Mouse (Mus musculus) embryo, embryonic 10.5 days (tissue): Measurements from ENCODE around the gene Cds2.
"Not testable (repeated sequence)": the region's sequence is repeated elsewhere in the genome, so short reads cannot be mapped to it uniquely, and the experiment has no call there.

Experiments
- DNase-seq: peaks from one replicate; pipeline ENCODE4 v3.0.0-alpha.2; 2015; ENCODE audit warnings: low spot score

Cds2 gene

DNA sequence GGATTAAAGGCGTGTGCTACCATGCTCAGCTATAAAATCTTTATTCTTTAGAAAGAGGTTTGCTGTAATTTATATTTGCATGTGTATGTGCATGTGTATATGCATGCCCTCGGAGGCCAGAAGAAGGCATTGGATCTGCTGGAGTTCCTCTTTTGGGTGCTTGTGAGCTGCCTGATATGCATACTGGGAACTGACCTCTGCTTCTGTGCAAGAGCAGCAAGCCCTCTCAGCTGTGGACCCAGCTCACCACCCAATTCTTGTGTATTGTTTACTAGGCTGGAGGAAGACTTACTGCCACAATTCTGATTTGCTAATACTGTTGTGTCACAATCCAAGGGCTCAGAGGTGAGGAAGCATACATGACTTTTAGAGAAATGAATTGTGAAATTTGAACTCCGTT lies 3.1 kb downstream of the Cds2 start:
- no peak for DNase-seq

DNA sequence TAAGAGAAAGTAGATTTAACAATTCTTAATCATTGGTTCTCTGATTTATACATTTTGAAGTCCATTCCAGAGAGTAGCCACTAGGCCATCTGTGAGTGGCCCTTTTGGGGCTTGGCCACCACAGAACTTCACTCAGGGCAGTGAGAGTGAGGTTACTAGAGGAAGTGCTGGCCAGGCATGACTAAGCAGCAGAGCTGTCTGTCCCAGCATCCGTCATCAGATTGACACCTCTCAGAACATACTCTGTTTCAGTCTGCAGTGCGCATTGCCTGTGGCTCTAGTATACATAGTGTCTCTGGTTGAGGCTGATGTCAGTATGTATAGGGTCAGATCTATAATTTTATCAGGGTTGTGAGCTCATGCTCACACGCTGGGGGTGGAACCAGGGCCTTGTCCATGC lies 6.3 kb downstream of the Cds2 start:
- DNase-seq, result no peak

DNA sequence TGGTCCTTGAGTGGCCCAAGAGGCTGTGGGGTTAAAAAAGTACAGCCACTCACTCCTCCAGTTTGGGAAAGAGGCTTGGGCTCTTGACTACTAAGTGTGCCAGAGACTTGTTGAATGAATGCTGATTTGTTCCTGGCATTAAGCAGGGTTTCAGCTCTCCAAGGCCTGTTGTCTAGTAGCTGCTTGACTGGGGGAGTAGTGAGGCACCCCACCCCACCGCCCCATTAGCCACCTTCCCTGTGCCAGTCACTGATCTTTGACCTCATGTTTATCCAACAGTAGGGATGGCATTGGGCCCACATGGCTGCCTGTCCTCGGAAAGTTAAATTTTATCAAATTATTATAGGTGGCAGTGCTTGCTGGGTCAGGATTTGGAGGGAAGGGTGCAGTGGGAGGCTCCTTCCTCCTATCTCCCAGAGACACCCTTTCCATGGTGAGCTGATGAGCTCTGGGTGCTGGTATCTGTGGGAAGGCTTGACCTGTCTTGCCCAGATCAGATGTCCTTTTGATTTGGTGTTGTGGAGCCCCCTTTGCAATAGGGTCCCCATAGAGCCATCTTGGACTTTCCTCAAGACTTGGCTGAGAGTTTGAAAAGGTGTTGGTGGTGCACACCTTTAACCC lies 7.5 kb downstream of the Cds2 start:
- DNase-seq, result no peak

DNA sequence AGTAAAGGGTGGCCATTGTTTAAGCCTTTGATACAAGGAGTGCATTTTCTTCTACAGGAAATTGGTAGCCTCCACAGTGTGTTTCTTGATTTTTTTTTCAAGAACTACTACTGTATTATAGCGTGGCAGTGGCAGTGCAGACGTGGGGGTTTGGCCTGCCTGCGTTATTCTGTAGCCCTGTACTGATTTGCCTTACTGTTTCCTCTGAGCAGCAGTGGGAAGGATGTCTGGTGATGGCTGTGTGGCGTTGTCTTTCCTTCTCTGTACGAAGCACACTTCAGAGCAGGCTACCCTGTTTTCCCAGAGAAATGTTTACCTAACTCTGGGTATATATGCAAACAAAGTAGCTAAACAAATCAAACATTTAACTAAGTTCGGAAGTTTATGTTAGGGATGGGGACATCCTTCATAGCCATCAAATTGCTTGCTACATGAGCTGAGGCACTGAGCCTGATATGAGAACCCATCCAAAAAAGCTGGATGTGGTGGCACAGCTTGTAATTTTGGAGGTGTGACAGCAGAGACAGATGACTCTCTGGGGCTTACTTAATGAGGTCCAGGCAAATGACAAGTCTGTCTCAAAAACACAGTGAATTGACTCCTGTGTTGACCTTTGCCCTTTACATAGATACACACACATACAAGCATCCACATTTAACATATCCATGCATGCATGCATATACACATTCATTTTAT lies 9.9 kb downstream of the Cds2 start:
- DNase-seq, result no peak

DNA sequence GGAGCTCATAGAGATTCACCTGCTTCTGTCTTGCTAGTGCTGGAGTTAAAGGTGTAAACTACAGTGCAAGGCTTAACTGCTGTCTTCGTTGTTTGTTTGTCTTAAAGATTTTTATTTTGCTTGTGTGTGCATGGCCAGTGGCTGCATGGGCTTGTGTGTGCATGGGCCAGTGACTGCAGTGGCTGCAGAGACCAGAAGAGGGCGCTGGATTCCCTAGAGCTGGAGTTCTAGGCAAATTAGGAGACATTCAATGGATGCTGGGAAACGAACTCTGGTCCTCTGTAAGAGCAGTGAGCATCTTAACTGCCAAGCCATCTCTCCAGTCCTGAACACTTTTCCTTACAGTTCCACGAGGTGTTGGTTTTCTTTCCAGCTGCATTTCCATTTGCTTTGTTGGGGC lies 12.6 kb downstream of the Cds2 start:
- DNase-seq, result no peak

DNA sequence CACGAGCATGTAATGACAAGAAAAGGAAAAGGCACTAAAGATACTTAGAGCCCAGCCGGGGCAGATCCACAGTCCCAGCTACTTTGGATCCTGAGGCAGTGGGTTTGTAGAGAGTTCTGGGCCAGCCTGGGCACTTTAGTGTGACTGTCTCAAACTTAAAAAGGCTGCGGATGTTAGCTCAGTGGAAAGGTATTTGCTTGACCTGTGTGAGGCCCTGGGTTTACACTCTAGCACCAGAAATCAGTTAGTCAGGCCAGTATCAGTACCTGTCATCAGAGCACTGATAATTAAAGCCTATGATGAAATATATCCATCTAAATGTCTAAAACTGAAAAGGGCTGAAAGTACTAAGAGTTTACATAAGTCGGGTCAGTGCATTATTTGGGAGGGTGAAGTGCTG lies 13.3 kb downstream of the Cds2 start:
- no peak for DNase-seq

DNA sequence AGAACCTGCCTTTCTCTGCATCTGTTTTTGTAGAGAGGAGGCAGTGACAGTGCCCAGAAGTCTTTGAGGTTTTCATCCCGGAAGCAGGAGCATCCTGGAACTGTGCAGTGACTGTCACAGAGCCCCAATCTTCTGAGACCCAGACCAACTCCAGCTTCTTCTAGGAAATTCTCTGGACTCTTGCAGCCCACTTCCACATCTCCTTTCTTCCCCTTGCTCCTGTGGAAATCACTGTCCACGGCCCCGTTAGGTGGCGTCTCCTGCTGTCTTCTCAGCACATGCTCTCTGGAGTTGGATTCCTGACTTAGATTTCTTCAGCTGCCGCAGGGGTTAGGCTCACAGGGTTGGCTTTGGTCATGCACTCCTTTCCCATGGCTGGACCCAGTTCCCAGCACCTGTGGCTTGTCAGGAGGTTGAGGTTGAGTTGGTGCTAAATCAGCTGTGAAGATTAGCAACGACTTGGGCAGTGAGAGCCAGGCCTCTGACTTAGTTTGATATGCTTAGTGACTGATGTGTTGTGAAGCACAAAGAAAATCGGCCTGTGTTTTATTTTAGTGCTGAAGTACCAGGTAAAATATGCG lies 15.4 kb downstream of the Cds2 start:
- DNase-seq, result no peak

DNA sequence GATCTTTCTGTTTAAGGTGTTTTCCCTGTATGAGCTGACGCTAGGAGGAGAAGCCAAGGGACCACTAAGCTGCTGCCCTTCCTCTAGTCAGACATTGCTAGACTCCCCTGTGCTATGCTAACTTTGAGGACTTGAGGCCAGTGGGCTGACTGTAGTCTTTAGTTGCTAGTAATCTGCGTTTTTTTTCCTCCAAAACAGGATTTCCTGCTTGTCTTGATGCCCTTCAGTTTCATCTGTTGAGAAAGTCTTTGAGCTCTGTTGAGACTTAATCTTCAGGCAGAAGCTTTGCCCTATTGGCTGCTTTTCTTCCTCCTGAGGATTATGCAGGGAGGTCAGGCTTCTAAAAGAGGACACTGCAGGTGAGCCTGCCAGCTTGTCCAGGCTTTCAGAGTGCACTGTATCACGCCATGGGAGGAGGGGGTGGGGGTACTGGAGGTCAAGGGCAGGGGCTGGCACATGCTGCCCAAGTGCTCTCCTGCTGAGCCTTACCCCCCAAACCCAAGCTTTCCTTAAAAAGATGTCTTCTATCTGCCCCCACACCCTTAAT lies 16.5 kb downstream of the Cds2 start:
- DNase-seq, result no peak

DNA sequence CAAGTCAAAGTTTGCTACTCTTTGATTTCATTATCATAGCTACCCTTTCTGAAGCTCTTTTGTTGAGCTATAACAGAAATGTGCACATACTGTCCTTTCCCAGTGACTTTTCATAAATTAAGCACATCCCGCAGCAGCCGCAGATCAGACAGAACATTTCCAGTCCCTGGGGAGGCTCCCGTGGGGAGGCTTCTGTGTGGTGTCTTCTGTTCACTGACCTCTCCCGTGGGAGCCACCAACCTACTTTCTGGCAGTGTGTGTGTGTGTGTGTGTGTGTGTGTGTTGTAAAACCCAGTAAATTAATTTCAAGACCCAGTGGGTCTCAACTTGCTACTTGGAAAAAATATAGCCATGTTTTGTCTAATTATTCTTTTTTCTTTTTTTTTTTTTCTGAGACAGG lies 17.0 kb downstream of the Cds2 start:
- DNase-seq, result no peak

DNA sequence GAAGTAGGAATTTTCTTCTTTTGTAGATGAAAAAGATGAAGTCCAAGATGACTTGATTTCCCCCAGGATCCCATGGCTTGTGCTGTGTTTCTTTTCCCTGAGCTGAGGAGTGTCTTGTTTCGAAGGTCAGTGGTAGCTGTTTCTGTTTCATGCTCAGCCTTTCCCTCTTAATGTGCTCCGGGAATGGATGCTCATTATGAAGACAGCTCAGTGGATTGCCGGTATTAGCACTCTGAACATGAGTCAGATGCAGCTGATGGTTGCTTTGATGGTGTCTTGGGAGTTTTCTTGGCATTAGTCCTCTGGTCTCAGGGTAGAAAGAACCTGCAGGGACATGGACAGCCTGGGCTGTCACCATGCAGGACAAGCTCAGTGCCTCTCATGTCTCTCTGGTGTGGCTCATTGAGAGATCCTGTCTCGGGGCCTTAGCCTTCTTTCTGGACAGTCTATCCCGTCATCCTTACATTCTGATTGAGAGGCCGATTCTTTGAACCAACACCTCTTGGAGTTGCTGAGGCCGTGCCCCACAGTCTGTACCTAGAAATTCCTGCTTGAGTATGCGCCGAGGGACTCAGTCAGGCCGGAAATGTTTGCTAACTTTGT lies 17.7 kb downstream of the Cds2 start:
- no peak for DNase-seq

DNA sequence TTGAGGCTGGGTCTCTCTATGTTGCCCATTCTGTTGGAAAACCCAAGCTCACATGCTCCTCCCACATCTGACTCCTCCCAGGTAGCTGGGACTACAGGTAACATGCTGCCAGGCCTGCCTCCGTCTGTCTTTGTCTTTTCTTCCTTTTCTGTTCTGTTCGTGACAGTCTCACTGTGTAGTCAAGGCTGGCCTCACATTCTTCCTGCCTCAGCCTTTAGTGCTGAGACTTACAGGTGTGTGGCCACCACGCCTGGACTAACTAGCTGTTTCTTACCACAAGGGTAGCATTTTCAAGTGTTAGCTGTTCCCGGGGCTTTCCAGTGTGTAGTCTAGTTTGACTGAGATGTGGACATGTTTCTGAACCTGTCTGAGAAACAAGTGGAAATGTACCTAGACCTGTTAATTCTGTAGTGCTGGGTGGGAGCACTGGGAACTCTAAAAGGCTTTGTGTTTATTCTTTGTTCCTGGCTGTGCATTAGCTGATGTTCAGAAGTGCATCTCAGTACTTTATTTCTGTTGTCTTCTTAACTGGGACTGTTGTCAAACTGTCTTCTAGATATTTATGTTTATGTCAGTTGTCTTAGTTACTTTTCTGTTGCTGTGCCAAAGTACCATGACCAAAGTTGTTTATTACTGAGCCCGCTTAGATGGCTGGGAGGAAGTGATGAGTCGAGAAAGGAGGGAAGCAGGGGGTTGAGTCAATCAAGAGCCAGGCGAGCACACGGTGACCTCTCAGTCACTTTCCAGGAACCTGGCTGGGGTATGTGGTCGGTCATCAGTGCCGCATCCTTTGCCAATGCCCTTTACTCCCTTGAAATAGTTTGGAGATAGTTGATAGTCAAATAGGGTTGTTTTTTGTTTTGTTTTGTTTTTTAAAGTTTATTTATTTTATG lies 18.9 kb downstream of the Cds2 start:
- no peak for DNase-seq

DNA sequence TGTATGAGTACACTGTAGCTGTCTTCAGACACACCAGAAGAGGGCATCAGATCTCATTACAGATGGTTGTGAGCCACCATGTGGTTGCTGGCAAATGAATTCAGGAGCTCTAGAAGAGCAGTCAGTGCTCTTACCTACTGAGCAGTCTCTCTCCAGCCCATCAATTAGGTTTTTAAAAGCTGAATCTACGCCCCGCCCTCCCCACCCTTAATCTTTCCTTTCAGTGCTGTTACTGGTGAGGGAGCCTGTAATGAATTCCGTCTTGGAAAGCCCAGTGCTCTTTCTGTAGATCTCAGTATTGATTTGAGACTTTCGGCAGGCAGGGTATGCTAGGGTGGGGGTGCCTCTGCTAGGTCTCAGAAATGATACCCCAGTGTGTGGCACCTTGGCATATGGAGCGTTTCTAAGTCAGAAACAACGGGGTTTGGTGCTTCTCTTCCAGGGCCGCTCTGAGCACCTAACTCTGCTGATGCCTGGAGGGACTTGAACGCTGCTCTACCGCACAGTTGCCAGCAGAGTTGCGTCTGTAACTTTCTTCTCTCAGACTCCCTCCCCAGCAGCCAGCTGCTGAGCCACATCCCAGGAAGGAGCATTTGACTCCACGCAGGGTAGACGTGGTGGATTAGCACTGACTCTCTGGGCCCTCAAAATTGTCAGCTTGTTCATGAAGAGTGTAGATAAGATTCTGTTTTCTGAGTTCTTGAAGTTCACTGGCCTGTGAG lies 19.7 kb downstream of the Cds2 start:
- DNase-seq, result peak; percentile 27

DNA sequence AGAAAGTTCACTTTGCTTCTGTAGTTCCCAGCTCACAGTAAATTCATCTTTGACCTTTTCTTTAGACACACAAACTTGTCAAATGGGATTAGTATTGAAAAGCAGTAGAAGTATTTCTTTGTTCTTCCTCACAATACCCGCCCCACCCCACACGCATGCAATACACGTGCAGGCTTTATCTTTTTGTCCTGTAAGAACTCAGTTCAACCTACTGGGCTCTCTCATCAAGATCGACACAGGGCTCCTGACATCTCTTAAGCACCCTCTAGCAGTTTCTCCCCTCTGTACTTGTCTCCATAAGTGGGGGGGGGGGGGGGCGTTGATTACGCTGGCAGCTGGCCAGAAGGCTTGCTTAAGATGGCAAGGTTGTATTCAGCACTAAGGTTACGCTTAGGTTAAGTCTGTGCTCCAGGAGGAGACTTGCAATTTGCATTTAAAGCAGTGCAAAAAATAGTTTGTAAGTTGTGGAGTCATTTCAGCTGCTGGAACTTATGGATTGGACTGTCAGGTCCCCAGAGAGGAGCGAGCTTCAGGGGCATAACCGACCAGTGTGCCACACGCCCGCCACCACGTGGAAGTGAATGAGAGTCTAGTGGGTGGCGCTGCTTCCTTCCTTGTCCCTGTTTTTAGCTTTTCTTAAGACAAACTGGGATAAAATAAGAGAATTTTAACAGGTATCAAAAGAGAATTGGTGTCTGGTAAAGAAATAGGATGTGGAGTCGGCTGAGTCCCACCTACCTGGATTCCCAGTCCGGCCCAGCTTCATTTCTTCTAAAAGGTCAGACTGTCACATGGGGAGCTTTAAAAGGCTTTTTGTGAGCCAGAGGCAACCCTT lies 20.5 kb downstream of the Cds2 start:
- peak; percentile 23 for DNase-seq

DNA sequence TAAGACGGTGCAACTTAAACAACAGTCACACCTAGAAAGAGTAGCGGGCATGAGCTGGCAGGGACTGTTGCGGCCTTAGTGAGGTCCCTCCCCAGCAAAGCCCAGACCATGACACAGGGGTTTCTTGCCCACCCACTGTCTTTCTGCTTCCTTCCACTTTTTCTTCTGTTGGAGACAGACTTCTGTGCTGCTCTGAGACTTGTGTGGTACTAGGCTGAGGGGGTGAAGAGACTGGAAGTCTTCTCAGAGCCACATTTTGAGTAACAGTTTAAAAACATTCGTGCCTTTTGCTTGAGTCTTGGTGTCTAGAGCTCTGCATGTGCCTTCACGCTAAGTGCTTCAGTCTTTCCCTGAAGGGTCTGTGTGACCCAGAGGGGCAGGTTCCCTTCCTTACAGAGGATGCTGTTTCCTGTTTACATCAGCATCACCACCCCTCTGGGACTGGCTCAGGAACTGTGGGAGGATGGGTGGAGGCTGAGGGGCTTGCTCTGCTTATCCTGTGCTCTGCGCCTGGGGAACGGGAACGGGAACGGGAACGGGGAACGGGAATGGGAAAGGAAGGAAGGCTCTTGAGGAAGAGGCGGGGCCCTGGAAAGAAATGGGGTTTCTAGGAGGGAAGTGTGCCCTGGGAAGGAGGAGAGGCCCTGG lies 21.7 kb downstream of the Cds2 start:
- no peak for DNase-seq

DNA sequence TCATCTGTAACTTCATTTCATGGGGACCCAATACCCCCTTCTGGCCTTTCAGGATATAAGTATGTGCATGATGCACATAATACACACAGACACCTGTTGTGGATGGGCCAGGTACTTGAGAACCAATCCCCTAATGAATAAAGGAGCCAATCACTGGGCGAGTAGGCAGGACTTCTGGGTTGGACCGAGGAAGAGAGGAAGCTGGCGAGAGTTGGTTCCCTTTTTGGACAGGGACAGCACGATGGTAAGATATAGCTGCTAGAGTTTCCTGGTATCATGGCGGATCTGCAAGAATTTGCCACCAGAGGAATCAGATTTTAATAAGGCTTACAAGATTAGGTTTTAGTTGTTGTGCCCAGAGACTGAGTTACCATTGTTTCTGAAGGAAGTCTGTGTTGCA lies 22.8 kb downstream of the Cds2 start:
- DNase-seq, result not testable (repeated sequence)

DNA sequence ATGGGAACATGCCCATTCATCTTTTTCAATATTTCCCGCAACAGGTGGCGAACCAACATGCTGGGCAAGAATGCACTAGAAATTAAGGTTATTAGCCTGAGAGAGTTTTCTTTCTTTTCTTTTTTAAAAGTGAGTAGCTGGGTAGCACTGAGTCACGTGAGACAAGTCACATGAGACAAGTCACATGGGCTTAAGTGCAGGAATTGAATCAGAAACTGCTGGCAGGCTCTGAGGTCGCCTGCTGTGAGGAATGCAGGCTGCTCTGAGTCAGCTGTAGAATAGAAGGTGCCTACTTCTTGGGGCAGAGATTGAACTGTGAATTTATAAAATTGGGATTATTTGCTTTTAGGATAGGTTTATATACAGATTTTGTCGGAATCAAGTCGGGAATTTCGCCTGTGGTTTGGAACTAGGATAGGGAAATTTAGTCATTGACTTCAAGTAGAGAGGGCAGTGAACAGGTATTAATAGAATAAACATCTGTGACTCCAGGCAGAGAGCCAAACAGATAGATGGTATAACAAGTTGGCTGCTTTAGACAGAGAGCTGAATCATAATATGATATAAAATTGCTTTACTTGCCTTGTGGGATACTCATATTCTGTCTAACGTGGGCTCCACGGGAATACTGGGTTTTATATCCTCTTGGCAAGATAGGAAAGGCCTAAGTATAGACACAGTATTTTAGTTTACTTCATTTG lies 23.6 kb downstream of the Cds2 start:
- no peak for DNase-seq

DNA sequence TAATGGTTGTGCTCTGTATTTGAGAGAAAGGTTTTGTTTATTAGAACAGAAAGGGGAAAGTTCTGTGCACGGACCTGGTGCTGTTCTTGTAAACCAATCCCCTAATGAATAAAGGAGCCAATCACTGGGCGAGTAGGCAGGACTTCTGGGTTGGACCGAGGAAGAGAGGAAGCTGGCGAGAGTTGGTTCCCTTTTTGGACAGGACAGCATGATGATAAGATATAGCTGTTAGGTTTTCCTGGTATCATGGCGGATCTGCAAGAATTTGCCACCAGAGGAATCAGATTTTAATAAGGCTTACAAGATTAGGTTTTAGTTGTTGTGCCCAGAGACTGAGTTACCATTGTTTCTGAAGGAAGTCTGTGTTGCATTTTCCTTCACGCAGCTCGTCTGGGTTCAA lies 26.3 kb downstream of the Cds2 start:
- not testable (repeated sequence) for DNase-seq

DNA sequence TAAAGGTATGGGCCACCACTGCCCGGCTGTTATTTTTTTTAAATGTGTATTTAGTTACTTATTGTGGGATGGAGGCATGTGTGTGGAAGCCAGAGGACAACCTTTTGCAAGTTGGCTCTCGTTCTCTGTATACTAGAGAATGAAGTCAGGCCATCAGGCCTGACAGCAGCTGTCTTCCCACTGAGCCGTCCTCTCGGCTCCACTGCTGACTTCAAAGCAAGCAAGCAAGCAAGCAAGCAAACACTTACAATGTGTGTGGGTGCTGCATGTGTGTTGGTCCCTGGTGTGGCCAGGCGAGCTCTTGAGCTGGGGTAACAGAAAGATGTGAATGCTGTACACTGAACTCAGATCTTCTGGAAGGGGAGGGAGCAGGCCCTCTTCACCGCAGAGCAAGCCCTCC lies 27.9 kb downstream of the Cds2 start:
- DNase-seq, result no peak

DNA sequence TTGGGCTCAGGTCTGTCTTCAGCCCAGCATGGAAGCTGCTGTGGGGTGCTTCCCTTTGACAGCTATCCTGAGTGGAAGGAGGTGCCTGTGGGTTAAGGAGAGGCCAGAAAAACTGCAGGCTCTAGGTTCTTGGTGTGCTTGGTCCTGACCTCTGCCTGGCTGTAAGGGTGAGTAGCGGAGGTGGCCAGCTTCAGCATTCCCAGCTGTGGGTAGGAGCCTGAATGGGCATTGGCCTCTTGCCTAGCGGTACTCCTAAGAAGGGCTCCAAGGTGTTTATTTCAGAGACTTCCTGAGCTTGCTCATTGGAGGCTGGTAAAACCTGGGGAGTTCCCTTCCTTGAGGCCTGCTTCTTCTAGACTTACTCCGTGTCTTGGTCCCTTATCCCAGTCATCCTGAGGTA lies 28.3 kb downstream of the Cds2 start:
- no peak for DNase-seq
